Mouse (Mus musculus) frontal cortex, postnatal 14 days (tissue): ENCODE data around the gene Nek7.

Experiments used
- DNase-seq, 2 experiments: peaks; one replicate each; pipeline ENCODE4 v3.0.0; 2022; ENCODE audit warnings: low spot score in 2 of 2

Nek7 gene

DNA sequence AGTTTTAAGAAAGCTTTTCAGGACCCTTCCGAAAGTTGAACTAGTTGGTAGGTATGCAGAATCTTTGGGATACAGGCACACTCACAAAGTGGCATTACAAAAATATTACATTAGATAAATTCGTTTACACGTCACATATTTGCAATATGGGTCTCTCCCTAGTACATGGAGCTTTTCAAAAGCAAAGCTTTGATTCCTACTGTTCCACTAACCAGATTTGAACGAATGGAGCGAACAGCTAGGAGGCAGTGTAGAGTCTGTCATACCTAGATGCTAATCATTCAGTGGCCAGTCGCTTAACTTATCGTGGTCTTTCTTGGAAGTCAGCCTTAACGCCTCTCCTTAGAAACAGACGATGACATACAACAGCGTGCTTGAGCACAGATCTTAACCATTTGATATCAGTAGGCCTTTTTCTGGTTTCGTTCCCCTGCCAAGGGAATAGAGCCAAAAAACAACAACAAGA, at the start of gene Nek7:
Gene Nek7 (minus strand): TSS at position 146 of the 466 bp plus-strand sequence.
- DNase-seq, result no peak

DNA sequence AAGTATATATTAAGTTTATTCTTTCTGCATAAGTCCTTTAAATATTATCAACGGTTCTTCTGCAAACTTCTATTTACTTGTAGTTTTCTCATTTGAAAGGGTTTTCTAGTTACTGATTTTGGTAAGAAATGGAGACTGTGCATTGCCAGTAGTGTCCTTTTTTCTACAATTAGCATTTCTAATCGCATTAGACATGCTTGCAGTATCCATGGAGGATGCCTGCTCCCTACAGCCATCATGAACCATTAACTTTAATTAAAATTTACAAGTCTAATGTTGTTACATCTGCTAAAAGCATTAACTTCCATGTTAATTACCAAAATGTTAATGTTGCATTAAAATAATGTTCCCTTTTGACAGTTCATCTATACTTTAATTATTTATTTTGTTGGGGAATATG, 42.4 kb upstream of the Nek7 start:
- DNase-seq, result no peak

DNA sequence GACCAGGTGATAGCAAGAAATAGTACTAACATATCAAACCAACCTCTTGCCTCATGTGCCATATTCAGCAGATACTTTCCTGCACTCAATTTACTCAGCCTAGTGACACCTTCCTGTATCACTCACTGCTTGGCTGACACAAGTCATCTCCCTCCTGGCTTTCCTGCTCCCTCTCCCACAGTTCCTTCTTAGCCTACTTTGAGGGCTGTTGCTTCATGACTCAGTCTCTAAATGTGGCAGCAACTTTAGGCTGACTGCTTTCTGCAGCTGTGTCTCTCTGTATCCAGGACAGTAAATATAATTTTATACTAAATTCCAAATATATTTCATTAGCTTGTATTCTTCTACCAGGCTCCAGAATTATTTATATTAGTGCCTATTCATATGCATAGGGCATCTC, 34.3 kb upstream of the Nek7 start:
- no peak for DNase-seq

DNA sequence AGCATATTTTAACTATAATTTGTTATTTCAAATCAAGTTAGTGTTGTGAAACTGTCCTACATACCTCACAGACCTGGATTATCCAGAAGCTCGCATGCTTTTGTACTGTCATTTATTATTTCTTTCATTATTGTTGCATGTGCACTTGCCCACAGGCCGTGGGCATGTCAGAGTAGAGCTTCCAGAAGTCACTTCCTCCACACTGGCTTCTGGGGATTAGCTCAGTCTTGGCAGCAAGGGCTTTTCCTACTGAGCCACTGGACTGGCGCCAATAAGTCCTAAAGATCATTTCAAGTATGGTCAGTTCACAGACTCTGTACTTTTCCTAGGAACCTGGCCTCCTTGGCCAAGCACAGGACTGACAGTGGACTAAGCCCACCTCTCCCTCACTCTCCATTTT, 25.1 kb upstream of the Nek7 start:
- no peak for DNase-seq

DNA sequence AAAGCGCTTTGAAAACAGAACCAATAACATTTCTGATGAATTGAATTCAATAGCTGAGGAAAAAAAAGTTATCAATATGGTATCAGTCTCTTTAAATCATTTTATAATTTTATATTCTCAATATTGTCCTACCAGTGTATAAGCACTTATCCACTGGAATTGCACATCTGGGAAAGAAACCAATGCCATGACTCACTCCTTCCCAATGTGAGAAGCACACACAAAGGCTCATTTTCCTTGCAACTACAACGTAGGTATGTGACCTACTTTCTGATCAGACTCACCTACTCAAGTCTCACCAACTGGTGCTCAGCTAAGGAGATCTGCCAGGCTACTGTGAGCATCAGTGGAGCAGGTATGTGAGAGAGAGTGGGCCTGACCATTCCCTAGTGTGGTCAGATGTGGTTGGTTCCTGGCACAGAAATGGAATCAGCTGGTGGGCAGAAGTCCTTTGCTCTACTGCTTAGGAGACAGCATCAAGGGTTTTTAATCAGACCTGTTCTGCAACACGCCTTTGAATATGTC, 23.4 kb upstream of the Nek7 start:
- no peak for DNase-seq

DNA sequence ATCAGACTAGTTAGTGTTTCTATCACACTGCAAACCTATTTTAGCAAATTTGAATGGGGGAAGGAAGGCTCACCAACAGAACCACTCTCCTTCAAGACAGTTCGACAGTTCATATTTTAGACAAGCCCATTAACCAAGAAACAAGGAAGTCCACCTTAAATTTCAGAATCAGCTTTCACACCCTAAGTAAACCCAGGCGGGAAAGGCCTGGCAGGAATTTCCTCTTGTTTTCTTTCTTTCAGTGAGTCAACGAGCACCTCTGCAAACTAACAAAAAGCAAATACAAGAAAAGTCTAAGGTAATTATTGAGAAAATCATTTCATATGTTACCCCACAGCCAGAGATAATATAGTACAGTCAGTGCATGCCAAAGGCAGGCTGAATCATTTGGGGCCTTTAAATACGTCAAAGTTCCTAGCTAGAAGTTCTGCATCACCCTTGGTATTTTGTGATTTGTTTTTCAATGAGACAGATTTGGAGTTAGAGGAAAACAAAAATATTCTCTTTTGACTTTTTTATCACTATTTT, 21.1 kb upstream of the Nek7 start:
- DNase-seq, result no peak

DNA sequence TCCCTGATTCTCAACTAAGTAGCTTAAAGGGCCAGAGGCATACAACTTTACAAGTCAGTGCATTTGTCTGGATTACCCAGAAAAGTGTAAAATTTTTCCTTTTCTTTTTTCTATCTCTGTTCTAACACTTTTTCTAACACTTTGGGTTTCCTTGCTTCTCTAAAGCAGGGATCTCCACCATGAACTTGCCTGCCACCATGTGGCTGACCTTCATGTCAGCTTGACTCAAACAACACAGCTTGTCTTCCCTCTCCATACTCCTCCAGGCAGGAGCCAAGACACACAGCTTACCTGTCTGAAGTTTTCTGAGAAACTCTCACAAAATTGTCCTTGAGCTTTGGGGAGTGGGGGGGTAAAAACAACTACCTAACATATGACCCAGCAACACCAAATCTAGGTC, 17.9 kb upstream of the Nek7 start:
- DNase-seq, result no peak

DNA sequence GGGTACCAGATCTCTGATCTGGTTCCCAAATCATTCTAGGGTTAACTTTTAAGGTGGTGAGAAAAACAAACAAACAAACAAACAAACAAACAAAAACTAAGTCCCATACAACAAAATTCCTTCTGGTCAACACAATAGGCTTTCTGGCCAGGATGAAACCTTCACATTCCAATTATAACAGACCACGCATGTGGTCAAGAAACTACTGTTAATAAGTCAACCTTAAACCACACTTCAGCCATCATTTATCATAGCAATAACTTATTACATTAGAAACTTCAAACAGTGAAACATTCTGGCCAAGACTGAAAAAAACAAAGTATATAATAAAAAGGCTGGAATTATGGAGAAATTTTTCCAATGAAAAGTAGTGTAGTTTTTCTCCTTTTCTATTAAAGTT, 14.6 kb upstream of the Nek7 start:
- DNase-seq, result no peak

DNA sequence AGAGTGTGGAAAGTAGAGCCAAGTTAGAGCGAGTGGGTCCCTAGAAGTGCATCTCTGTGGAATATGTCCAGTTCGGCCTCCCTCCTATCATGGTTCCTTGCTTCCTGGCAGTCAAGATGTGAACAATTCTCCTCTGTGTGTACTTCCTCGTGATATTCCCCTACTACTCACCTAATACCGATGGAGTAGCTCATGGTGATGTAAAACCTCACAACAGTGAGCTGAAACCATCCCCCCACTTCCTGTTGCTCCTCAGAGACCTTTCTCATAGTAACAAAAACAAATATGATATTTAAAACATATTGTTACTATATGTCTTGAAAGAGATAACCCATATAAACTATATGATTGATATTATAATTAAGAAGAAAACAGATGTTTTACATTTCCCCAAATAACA, 9.0 kb upstream of the Nek7 start:
- DNase-seq, result no peak

DNA sequence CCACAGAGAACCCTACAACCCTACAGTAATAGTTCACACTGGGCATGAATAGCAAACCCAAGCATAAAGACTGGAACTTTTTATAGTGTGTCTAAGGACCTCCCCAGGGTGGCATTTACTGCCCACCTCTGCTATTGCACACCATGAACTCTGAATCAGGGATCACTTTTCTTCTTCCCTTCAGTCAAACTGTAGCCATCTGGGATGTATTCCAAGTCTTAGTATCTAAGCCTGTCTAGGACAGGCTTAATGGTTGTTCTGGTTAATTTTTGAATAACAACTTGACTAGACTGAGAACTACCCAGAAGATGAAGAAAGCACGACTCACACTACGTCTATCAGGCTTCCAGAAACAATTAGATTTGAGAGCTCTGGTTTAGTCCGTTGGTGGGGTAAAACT, 8.5 kb upstream of the Nek7 start:
- no peak for DNase-seq

DNA sequence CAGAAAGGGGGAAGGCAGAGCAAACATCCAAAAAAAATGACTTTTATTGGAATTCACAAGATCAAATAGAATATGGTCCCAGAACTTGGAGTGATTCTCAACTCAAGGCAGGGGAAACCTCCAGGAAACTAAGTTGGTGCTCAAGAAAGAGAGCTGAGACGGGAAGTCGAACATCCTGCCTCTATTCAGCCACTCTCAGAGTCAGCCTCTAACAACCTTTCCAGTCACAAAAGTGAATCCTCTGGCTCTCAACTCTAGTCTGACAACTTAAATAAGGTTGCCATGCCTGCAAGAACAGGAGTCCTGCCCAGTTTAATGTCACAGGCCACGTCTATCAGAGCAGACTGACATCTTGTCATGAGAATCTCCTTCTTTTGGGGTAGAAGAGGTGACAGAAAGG, 7.9 kb upstream of the Nek7 start:
- no peak for DNase-seq

DNA sequence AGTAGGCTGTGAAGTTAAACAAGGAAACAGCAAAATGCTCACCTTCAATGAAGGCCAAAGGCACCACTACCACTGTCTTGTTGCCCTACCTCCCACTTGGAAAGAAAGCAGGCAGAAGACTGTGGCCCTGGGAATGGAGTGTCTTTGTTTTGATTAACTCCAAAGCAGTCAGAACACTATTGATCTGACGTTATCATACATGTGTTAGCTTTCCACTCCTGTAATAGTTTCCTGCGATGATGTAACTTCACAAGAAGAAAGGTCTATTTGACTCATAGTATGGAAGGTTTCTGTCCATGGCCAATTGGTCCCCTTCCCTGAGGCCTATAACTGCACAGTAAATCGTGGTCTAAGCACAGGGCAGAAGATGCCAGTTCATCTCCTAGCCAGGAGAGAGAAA, 6.3 kb upstream of the Nek7 start:
- no peak for DNase-seq

DNA sequence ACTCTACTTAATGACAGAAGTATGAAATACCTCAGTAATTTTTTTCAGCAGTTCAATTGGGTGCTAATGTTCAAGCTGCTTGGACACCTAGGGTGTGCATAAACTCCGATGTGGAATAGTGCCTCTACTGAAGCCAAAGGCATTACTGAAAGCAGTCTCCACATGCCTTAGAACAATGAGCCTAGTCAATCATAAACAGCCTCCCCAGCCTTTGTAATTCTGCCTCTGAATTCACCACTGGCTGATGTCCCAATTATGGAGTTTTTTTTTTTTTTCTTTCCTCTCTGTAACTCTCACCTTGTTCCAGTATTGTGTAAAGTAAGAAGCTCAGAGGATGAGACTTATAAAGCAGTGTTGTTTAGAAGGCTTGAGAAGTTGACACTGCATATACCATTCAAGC, 3.9 kb upstream of the Nek7 start:
- DNase-seq, result no peak

DNA sequence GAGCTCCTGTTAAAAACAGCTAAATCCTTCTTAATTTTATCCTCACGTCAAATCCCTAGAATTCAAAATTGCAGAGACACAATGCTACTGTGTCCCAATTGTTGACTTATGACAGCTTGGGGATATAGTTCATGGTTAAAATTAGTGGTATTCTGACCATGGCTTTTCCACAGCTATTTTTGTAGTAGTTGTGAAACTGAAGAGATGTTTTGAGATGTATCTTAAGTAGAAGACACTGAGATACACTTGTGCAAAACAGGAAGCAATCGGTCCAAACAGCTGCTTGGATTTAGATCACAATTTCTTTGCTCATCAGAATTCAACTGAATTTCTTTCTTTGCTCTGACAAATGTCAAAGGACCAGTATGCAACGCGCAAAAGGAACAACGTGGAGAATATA, 2.9 kb upstream of the Nek7 start:
- no peak for DNase-seq

DNA sequence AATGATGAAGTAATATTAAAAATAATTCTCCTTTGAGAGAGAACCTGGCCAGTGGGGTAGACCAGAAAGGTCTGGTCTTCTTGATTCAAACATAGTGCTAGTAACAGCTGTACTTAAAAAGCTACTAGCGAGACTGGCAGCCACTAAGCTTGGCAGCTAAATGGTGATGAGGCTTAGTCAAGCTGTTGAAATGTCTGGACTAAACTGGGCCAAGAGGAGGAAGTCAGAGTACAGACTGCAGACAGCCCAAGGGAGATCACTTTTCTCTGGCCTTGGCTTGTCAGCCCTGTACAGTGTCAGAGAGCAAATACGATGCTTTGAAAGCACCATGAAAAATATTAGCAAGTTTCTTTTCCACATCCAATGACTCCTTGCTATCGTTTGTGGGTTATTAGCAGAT, 2.5 kb upstream of the Nek7 start:
- no peak for DNase-seq

DNA sequence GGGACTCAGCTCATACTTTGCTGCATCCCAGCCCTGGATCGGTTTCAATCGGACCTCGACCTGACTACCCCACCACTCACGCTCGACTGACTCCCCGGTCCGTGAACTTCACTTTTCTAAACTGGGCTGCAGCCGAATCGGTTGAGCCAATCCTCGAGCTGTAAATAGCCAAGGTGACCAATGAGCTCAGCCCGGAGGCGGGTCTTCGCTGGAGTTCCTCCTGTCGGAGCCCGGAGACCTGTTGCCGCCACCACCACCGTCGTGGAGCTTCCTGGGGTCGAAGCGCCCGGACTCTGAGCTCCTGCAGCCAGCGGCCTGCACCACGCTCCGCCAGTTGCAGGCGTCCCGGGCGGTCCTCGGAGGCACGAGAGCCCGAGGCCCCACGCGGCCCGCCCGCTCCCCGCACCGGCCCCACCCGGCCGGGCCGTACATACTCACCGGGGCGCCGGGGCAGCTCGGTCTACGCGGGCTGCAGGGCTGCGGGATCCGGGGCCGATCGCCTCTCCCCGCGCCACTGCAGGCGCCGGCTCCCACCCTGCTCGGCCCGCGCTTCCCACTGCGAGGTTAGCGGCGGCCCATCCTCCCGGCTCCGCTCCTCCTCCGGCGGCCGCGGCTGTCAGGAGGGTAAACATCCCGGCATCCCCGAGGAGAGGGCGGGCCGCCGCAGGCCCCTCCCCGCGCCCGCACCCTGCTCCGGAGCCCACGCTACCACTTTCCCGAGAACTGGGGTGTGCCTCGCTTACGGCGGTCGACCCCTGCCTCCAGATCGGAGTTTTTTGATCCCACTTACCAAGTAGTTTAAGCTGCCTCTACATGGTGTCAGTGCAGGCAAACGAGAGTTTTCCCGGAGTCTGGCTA, 598 bp downstream of the Nek7 start:
- DNase-seq, result peak; percentile 92 to 98

DNA sequence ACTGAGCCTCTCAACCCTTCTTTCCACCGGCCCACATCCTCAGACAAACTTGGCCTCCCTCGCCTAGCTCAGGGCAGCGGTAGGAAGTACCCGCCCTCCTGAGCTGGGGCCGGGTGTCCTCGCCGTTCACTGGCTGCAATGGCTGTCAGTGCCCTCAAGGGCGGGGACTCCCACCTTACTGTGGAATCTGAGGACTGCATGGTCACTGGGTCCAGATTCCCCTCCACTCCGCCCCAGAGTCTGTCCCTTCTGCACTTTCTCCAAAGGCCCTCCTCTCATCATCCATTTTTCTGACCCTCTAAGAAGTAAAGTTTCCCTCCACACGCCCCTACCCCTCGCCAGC, 2.0 kb downstream of the Nek7 start:
- DNase-seq, result peak; percentile 68 to 72

DNA sequence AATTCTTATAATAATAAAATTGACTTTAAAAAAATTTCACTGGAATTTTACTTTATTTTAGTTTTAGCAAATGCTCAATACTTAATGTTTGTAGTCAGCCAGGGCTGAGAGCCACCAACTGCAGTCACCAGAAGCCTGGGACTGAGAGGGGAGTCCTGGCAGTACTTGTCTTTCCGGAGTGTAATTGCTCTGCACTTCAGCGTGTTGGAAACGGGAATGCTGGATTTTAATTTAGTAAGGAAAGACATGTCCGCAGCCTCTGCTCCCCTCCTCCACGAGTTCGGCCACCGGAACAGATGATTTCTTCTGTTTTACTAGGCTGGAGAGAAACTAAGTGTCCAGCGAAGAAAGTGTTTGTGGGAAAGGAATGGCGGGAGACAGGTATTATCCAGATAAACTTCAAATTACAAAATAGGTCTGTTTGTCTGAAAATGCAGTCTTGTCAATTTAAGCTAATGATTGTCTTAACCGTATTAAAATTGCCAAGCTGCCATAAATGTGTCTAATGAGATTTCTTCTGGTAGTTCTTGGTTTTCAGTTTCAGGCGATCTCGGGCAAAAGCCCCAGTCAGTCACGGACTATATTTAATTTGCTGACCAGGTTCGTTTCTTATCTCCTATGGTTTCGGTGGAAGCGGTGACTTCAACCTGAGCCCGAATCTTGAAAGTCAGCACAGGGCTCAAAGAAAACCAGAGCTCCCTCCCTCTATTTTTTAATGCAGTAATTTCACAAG, 2.5 kb downstream of the Nek7 start:
- DNase-seq, result no peak

DNA sequence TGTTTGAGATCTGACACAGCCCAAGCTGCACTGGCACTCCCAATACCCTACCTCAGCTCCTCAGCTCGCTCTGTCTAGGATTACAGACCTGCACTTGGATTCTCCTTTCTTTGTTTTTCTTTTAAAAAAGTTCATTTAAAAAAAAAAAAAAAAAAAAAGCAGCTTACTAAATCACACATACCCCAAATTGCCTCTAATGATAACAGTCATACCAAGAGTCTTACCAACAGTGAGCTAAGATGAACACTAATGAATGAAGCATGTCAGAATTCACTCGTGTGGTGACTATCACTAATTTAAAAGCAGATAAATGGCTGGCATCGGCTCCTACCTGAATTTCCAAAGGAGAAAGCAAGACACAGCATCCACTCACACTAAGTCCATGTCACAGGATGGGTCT, 4.6 kb downstream of the Nek7 start:
- no peak for DNase-seq

DNA sequence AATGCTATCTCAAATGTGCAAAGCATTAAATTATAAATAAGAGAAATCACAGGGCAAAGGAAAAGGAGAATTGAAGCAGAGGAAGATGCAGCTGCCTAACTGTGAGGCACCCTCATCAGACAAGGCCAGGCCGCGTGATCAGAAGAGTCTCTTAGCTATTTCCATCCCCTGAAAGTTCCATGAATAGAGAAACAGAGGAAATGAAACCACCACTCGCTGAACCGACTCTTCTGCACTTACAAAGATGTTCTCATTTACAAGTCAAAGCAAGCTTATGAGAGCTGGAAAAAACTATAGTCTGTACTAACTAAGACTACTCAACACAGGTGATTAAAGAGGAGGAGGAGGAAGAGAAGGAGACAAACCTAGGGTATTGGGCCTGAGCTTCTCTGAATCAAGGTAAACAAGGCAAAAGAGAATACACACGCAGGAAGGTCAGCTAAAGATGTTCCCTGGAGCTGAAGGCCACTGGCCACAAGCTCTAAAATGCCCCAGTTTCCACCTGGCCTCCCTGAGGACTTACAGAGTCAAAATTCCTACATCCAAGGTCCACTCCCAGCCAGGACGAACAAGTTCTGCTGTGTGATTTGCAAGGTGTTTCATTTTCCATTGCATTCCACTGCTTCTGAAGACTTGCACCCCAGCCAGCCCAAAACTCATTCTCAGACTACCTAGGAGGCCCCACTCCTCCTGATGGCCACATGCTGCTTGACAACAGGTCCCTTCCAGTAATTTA, 5.2 kb downstream of the Nek7 start:
- no peak for DNase-seq

DNA sequence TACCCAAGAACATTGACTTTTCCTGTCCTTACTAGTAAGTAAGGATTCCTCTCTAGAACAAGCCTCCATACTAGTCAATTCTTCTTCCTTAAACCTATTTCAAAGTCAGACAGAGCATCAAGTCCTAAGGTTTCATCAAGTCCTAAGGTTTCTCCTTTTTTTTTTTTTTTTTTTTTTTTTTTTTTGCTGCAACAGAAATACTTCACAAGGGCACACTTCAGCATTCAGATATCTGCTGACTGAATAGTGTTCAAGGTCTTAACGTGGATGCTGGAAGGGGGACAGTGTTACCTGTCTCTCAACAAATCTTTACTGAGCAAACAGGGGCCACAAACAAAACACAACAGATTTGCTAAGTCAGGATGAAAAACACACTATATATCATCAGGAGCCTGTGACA, 7.8 kb downstream of the Nek7 start:
- DNase-seq, result no peak

DNA sequence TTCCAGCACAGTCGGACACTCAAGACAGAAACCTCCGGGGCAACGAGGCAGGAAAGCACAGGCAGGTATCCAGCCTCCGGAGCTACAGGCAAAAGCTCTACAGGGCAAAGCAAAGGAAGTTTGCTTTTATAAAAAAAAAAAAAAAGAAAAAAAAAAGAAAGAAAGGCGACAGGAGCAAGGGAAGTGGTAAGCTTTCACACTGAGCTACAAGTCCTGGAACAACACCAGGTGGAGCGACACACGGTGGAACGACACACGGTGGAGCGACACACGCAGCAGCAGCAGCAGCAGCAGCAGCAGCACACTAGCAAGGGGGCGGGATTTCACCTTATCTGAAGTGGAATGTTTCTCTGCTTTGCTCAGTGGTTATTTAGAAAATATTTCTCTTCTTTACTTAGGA, 10.8 kb downstream of the Nek7 start:
- no peak for DNase-seq
